Mouse (Mus musculus): ENCODE results near the gene Cyb561d1.

The Cyb561d1 gene

DNA sequence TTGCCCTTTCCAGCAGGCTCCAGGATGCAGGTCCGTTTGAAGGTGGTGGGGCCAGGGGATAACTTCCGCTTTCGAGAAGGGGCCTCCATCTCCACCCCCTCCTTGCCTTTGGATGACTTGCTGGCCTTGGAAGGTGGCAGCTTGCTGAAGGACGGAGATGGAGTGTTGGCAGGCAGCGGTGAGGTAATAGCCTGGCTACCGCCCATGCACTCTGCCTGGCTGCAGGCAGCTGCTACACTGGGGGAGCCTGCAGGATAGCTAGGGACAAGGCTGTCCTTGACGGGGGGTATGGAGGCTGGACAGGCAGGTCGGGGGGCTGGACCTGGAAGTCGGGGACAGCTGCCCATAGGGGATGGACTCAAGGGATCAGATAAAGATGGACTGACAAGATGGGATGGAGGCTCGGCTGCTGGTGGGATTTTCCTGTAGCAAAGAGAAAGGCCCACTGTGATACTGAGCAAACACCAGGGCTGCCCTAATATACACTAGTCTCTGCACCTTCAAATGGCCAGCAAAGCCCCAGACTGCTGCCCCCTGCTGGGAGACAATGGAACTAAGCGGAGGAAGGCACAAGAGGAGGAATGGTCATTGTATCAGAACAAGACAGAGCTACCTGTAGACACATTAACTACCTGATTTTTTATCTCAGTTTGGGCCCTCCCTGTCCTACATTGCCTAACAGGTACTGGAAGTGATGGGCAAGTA is 2.8 kb upstream of the Cyb561d1 start:
- peak; percentile 82 for DNase-seq

GRCm38 (mm10) chr3:108203212-108203611 is 2.2 kb upstream of the Cyb561d1 start:
- no peak for DNase-seq

DNA sequence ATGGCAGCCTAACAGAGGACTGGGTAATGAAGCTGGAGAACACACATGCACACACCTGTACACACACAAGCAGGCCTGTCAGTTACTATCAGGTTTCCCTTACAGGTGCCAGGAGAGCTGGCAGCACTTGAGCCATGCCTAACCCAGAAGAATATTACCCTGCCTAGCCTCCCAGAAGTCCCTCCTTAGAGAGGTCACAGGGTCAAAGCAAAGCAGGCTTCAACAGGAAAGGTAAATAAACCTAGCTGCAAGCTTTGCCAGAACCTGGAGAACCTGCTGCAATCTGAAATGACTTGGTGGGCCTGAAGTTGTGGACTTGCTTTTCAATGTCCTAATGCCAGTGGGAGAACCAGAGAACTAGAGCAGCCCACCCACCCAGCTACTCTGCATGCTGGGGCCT is 1.5 kb upstream of the Cyb561d1 start:
- DNase-seq, result no peak

DNA sequence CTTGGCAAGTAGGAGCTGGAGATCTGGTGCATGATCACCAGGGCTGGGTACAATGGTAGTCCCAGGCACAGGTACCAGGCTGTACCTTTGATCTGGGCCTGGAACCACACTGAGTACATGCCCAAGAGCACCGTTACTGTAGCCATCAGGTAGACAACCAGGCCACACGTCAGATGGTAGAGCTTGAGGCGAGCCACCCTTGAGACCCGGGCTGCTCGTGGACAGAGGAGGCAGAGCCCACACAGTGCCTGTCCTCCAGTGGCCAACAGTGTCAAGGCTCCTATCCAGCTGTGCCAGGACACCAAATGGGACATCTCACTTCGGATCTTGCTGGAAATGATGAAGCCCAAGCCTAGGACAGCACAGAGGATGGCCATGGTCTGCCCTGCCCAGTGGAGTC is 1.8 kb downstream of the Cyb561d1 start:
- DNase-seq, result no peak

GRCm38 (mm10) chr3:108197066-108197497 is 3.9 kb downstream of the Cyb561d1 start:
- peak; percentile 80 for DNase-seq

- no peak for DNase-seq
Measured at GRCm38 (mm10) chr3:108195941-108196590, 4.9 kb downstream of the Cyb561d1 start.

DNA sequence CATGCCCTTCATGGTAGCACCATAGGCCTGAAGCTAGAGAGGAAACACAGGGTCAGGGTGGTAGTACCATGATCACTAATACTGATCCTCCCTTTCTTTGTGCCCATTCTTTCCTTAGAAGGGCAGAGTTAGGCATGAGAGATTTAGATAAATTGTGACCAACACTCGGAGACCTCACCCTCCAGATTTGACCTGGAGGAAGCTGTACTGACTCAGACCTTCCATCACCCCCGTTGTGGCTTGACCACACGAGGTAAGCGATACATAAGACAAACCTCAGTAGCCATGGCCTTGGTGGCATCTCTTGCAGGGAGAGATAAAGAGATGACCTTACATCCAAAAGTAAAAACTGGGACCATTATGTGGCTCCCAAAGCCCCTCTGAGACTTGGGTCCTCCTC is 5.7 kb downstream of the Cyb561d1 start:
- no peak for DNase-seq

- DNase-seq, result no peak
Measured at GRCm38 (mm10) chr3:108193686-108194085, 7.3 kb downstream of the Cyb561d1 start.

- no peak for DNase-seq
Measured at GRCm38 (mm10) chr3:108189897-108190296, 11.1 kb downstream of the Cyb561d1 start.

GRCm38 (mm10) chr3:108188716-108189490 is 12.1 kb downstream of the Cyb561d1 start:
- no peak for DNase-seq

- no peak for DNase-seq
Measured at GRCm38 (mm10) chr3:108187111-108187795, 13.8 kb downstream of the Cyb561d1 start.

DNA sequence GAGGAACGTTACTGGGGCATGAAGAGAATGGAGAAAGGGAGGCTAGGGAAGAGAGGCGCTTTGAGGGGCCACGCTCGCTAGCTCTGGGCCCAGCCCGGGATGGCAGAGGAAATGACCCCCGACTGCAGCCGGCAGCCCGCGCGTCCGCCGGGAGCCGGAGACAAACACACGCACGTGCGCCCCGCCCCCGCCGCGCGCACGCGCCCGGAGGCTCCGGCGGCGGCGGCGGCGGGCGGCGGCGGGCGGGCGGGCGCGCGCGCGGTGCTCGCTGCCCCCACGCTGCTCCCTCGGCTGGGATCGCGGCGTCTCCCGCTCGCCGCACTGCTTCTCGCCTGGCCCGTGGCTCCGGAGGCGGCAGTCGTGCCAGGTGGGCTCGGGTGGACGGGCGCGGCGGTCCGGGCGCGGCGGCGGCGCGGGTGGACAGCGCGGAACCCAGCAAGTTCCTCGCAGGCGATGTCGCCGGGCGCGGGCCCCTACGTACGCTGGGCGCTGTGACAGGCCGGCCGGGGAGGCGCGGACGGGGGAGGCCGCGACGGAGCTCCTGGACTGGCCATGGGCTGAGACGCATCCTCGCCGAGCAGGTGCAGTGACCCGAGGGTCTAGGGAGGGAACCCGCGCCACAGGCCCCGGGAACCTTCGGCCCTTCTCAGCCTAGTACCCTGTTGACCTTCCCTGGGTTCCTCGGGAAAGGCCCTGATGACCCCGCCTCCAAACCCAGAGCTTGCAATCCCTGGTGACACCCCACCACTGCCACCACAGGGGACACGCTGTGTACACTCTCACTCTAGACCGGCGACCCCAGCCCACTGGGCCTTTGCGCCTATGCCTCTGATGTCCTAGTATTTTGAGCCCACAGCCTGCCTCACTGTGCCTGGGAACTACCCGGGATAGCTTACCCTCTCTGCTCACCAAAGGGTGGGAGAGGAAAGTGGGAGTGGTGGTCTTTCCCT is 14.6 kb downstream of the Cyb561d1 start, which contains the start of gene Amigo1:
TSS of gene Amigo1 (plus strand) at position 238 of the 950 bp plus-strand sequence.
- DNase-seq, result no peak

- no peak for DNase-seq
Measured at GRCm38 (mm10) chr3:108185460-108186097, 15.4 kb downstream of the Cyb561d1 start.

GRCm38 (mm10) chr3:108184742-108185141 is 16.3 kb downstream of the Cyb561d1 start:
- DNase-seq, result no peak

DNA sequence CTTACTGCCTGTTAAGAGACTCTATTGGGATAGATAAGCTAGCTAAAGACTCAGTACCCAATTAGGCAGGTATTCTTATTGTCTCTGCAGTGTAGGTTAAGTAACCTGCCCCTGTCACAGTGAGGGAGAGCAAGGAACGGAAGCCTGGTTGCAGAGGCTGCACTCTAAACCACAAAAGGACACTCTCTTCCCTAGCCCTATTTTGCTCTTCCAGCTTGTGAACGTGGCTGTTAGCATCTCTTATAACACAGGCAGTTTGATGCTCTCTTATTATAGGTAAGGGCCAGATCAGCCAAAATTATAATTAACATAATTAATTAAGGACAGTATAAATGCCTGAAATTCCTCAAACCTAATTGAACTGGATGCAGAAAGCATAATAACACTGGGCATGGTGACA is 20.5 kb downstream of the Cyb561d1 start:
- DNase-seq, result no peak

GRCm38 (mm10) chr3:108178756-108179715 is 22.0 kb downstream of the Cyb561d1 start:
- DNase-seq, result no peak

DNA sequence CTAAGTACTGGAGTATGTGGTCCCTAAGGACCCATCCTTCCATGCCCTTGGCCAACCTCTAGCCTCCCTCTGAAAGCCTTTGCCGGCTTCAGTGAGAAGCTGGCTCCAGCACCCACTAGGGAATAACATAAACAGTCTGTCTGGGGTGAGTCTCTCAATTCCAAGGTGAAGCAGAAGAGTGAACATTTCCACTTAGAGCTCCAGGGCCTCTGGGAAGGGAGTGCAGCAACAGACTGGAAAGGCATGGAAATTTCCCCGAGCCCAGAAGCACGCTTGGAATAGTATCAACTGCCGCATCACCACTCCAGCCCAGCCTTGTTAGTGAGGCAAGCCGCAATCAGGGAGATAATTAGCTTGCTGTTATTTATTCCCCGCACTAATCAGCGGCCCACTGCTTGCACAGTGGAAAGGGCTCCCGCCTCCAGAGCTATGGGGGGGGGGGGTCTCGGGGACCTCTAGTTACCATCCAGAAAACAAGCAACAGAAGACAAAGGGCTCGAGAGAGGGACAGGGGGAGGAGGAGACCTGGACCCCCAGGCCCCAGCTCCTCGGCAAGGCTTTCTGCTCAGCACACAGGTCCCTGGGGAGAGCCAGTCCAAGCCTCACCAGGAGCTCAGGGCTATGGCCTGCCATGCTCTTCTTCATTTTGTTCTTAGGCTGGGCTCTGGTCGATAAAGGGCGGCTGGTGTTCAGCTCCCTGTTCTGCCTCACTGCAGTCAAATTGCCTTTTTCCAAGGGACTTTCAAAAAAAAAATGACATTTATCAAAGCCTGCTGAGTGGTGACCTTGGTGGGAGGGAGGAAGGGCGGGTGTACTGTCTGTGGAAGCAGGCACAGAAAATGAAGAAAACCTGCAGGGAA is 26.1 kb downstream of the Cyb561d1 start:
- DNase-seq, result no peak

DNA sequence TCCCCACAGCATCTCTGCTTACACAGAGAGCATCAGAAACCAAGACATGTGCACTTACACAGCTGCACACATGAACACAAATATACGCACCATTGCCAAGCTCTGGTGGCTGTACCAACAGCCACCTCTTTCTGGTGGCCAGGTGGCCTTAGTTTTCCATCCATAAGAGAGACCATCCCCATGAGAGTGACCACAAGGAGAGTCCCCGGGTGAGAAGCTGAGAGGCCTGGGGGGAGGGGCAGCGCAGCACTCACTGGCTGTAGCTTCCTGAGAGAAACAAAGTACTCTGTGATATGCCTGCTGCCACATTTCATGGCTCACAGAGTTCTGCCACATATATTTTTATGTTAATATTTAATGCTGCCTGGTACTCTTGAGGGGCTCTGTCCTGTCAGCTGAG is 31.8 kb downstream of the Cyb561d1 start:
- no peak for DNase-seq

- DNase-seq, result no peak
Measured at GRCm38 (mm10) chr3:108167499-108167898, 33.5 kb downstream of the Cyb561d1 start.

All from right cerebral cortex, postnatal 14 days (tissue).